Mouse (Mus musculus) thymus, postnatal 0 days (tissue): Measurements from ENCODE around the gene Fam205c. TPM values are rescaled to one million over a fixed set of nuclear protein-coding genes. Genes with fewer than 3 reads are reported as not detected.

Experiments
- DNase-seq: peaks from one replicate; pipeline ENCODE4 v3.0.0-alpha.2; 2015; ENCODE audit warnings: low spot score
- polyA plus RNA-seq: library from polyadenylated mRNA; unstranded; fragments of >200 nt; fragmentation: Nextera tagmentation; extraction: Ambion mirVana; gene quantifications from 2 replicates; pipeline ENCODE4 v1.2.1, GENCODE M21; 2015

The Fam205c gene
- 0.14 TPM in 1 of 2 replicates, not detected in the other for polyA plus RNA-seq

- no peak for DNase-seq
These were observed at the start of gene Fam205c for GRCm38 (mm10) chr4:42874134-42874533. Fam205c (minus strand) TSS chr4:42874234.

- no peak for DNase-seq
These were observed 48.4 kb upstream of the Fam205c start for GRCm38 (mm10) chr4:42922461-42922860.

- no peak for DNase-seq
These were observed 48.0 kb upstream of the Fam205c start for GRCm38 (mm10) chr4:42922056-42922455.

GRCm38 (mm10) chr4:42921536-42921935 is 47.5 kb upstream of the Fam205c start:
- no peak for DNase-seq

GRCm38 (mm10) chr4:42920726-42921125 is 46.7 kb upstream of the Fam205c start:
- DNase-seq, result no peak

- no peak for DNase-seq
These were observed 43.4 kb upstream of the Fam205c start for GRCm38 (mm10) chr4:42917402-42917774.

GRCm38 (mm10) chr4:42916617-42917401 is 42.8 kb upstream of the Fam205c start, which contains the start of gene Phf24:
Phf24 (plus strand) TSS chr4:42916660.
- no peak for DNase-seq

GRCm38 (mm10) chr4:42915966-42916365 is 41.9 kb upstream of the Fam205c start:
- DNase-seq, result no peak

GRCm38 (mm10) chr4:42915311-42915710 is 41.3 kb upstream of the Fam205c start:
- no peak for DNase-seq

- no peak for DNase-seq
These were observed 39.4 kb upstream of the Fam205c start for GRCm38 (mm10) chr4:42913391-42913790.

- no peak for DNase-seq
These were observed 30.9 kb upstream of the Fam205c start for GRCm38 (mm10) chr4:42904966-42905365.

- DNase-seq, result no peak
These were observed 30.5 kb upstream of the Fam205c start for GRCm38 (mm10) chr4:42904523-42904922.

GRCm38 (mm10) chr4:42903942-42904341 is 29.9 kb upstream of the Fam205c start:
- no peak for DNase-seq

- no peak for DNase-seq
These were observed 28.7 kb upstream of the Fam205c start for GRCm38 (mm10) chr4:42902730-42903129.

GRCm38 (mm10) chr4:42902174-42902573 is 28.1 kb upstream of the Fam205c start:
- peak; percentile 11 for DNase-seq

GRCm38 (mm10) chr4:42900878-42901277 is 26.8 kb upstream of the Fam205c start:
- no peak for DNase-seq

GRCm38 (mm10) chr4:42898914-42899313 is 24.9 kb upstream of the Fam205c start:
- DNase-seq, result no peak

- DNase-seq, result no peak
These were observed 21.1 kb upstream of the Fam205c start for GRCm38 (mm10) chr4:42895118-42895517.

GRCm38 (mm10) chr4:42891176-42891575 is 17.1 kb upstream of the Fam205c start:
- no peak for DNase-seq

- DNase-seq, result no peak
These were observed 14.8 kb upstream of the Fam205c start for GRCm38 (mm10) chr4:42888806-42889205.

- DNase-seq, result no peak
These were observed 12.9 kb upstream of the Fam205c start for GRCm38 (mm10) chr4:42886926-42887325.

- DNase-seq, result no peak
These were observed 6.6 kb upstream of the Fam205c start for GRCm38 (mm10) chr4:42880677-42880948.
